Mouse (Mus musculus): ENCODE measurements around the gene Sipa1l1.

Sipa1l1 gene

DNA sequence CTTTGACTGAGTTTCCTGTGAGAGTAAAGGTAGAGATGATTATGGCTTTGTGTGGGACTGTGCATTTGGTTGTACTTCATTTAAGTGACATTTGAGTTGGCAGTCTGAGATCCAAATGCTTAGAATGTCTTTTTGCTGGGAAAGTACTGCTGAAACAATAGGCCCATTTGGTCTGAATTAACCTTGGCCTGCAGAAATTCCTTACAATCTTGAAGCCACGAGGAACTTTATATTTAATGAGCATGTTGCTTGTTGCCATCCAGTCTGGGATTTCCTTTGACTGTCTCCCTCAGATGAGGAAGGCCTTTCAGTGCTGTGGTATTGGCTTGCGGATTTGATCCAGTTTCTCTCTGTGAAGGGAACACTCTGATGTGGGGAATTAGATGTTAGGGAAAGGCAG, 43.9 kb downstream of the Sipa1l1 start:
- no peak for DNase-seq

DNA sequence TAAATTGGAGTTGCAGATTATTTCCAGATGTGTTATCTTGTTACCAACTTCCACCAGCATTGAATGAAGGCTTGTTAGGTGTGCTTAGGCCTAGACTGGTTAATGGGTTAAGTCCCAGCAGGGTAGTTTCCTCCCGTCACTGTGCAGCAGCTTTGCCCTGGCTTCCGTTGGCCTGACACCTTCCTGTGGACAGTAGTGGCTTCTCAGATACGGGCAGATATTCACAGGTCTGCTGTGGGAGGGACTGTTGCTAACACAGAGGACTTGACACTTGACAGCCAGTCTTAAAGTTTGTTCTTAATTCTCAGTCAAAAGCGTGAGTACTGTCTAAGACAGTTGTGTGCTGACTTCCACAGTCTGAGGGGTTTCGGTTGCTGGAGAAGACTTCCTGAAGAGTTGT, 45.8 kb downstream of the Sipa1l1 start:
- DNase-seq: no peak

DNA sequence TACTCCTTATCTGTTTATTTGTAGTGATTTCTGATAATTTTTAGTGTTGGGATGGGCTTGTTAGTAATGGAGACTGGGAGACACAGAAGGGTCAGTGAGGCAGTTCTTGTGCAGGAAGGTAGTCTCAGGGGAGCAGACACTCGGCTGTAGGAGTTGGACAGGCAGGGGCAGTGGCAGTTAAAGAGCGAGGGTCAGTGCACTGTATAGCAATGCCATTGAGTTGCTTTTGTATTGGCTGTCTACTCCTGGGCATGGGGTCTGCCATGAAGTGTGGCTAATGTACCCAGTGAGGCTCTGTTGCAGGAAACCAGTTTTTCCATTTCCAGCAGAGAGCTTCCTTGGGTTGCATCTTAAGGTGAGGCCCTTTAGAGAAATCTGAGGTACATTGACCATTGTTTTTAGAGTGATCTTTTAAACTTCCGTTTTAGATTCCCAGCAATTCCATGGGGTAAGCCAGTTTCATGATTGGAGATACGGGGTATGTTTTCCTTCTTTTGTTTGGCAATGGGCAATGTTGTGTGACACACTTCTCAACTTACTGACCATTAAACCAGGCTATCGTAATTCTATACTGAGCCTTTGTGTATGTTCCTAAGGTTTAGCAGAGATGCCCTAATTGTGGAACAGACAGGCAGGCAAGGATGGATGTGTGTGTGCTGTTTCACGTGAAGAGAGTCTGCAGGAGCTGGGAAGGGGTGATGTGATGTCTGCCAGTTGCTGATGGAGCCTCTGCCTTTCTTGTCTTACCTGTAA, 47.9 kb downstream of the Sipa1l1 start:
- DNase-seq: no peak

DNA sequence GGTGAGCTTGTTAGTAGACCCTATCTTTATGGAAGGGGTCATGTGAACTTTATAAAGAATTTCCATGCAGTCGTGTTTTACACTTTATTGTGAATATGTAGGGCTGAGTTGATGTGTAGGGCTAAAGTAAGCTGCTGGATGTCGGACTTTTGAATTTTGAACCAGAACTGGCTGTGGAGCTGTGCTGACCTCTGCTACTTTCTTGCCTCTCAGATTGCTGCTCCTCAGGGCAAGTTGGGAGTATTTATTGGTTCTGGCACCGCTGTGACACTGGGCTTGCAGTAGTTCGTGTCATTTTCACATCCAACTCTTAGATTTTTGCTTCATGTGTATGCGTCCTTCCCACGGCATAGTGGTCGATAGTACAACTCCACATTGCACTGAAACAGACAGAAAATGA, 49.1 kb downstream of the Sipa1l1 start:
- no peak for DNase-seq

DNA sequence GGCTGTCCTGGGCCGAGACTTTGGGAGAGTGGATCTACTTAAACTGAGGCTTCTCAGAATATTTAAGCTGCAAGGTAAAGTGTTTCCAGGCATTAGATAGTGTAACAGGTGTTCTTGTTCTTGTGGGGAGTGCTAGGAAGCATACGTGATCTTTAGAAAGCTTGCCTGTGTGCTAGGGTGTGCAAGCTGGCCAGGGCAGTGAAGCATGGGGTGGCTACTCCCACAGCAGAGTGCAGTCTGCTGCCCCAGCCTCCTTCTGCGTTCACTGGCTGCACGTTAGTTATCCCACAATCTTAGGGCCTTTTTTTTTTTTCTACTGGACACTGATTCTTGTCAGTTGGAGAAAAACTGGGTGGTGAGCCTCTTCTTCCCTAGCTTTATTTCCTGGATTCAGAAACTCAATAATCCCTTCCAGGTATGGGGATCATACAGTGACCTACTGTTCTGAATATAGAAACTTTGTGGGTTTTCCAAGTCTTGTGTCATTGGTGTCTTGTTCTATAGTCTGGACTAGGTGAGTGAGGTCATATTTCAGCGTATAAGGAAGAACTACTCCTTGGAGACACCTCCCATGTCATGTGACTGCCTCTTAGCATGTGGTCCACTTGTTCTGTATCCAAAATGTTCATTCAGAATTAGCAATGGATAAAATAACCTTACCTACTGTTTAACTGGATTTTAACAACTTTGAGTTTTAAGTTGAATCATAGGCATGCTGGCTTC, 51.4 kb downstream of the Sipa1l1 start:
- no peak for DNase-seq

DNA sequence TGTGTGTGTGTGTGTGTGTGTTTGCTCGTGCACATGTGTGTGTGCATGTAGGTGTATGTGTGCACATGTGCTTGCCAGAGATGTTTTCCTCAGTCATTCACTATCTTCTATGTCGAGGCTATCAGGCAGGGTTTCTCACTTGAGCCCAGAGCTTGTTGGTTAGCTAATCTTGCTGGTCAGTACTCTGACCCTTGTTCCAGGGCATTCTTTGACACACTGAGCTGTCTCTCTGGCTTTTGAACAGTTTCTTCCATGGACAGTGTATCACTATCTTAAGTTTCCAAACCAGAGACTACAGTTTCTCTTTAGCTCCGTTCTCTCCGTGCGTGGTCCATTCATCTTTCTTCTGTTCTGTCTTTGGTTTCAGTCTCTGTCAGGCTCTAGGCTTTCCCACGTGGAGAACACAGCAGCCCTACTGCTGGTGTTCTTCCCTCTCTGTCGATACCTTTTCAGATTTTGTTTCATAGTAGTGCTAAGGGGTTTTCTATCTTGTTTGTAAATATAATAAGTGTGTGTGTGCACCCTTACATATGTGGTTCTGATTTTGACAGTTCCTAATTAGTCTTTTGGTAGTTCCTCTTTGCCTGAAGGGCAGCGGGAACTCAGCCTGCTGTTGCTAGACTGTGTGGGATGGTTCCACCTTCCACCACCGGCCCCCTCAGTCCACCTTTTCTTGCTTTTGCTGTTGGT, 54.2 kb downstream of the Sipa1l1 start:
- no peak for DNase-seq

DNA sequence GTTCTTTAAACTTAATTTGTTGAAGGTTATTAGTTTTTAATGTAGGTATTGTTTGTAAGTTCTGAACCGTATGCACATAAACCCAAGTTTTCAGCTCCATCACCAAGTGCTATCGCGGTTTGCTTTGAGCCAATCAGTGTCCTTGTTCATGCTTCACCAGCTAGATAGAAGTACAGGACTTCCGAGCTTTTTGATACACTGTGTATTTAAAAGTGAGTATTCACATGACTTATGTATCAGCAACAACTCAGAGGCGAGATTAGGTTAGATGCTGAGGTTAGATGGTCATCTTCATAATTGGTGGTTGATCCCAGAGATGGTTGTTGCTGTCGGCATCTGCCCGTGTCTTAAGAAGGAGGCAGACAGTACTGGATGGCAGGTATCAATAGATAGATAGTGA, 55.7 kb downstream of the Sipa1l1 start:
- no peak for DNase-seq

DNA sequence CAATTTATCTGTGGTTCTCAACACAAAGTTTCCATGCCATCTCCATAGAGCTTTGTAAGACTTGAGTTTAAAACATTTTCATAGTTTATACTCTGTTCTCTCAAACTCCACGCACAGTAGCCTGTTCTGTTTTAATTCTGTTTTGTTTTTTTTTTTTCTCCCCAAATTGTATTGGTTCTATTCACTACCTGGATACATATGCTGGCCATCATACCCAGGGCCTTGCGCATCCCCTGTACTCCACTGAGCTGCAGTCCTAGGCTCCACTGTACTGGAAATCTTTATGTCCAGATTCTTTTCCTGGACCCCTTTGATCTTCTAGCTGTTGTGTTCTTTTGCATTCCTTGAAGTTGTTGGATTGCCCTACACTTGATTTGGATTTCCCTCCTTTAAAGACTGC, 56.2 kb downstream of the Sipa1l1 start:
- no peak for DNase-seq

DNA sequence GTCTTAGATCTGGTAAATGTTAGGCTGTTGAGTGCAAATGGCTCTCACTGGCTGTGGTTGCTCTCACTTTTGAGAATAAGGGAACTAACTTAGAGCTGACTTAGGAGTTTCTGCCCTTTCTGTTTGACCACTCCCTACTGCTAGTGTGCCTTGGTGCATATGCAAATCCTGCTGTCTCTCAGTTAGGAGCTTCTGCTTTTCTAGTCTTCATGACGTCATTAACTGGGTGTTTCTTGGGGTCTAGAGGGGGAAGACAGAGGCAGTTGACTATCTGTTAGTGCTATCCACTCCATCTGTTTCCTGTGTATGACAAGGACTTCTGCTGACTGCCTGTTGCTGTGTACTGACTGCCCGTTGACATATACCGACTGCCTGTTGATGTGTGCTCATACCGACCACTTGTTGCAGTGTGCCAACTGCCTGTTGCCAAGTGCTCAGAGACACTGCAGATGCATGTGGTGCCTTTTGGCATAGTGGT, 56.7 kb downstream of the Sipa1l1 start:
- peak; percentile 34 for DNase-seq

DNA sequence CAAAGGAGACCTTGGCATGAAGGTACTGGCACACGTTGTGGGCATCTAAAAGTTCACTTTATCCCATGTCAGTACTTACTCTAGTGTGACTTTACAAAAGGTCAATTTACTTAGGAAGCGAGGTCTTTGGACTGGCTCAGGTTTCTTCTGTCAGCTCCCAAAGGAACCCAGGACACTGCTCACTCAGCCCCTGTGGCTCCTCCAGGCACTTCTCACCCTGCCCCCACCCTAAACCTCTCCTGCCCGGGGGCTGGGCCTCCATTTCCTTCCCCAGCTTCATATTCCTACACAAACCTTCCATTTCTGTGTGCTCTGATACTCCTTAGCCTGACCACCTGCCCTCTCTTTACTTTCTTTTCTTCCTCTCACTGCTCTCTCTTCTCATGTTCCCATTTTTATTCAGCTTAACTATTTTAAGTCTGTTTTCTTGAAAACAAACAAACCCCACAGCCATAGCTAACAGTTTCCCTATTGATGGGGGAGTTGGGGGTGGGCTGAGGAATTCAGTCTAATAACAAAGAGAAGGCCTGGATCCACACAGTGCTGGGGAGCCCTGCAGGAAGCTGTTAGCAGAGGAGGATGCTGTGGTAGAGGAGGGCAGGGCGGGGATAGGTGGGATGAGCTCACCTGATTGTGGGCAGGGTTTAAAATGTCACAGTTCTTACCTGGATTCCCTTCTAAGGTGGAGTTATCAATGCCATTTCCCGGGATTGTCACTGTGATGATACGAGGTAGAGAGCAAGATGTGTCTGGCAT, 57.4 kb downstream of the Sipa1l1 start:
- DNase-seq: no peak

DNA sequence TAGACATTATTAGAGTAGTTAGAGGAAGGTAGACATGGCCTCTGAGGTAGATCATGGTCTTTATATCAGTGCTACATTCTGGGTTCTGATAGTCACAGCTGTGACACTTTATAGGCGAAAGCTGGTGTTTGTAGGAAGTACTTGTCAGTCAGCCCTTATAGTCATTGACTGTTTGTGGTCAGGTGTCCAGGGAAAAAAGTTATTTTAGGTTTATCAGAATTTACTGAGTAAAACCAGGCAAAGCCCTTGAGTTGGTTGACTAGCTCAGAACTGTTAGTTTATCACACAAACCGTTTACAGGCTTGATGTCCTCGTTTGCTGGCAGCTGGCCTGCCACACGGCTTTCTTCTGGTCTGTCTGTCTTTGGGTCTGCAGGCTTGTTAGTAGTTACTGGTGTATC, 61.0 kb downstream of the Sipa1l1 start:
- DNase-seq: no peak

DNA sequence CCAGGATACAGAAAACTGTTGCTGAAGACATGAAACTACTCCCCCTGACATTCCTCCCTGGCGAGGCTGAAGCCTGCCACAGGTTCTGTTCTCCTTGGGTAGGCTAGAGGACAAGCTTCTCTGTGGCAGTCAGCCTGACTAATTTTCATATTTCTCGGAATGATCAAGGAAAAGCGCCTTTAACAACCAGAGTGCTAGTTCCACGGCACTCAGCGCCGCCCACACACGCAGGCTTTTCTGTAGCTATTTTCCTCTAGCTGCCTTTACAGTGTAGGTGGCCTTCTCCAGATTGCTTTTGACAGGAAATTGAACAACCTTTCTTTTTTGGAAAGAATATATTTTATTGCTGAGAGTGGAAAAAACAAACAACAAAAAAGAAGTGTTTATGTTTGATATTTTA, 62.1 kb downstream of the Sipa1l1 start:
- DNase-seq: no peak

DNA sequence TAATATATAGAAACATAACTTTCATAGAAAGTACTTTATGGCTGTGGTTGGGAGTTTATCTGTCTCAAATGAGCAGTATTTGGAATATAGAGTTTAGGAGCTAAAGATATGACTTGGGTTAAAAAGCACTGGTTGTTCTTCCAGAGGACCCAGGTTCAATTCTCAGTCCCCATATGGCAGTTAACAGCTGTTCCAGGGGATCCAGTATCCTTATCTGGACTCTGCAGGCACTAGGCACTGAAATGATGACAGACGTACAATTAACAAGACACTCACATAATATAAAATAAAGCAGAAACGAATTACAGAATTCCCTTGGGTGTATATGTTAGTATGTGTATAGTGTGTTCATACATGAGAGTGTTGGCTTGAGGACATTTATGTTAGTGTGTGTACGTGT, 64.1 kb downstream of the Sipa1l1 start:
- DNase-seq: no peak

DNA sequence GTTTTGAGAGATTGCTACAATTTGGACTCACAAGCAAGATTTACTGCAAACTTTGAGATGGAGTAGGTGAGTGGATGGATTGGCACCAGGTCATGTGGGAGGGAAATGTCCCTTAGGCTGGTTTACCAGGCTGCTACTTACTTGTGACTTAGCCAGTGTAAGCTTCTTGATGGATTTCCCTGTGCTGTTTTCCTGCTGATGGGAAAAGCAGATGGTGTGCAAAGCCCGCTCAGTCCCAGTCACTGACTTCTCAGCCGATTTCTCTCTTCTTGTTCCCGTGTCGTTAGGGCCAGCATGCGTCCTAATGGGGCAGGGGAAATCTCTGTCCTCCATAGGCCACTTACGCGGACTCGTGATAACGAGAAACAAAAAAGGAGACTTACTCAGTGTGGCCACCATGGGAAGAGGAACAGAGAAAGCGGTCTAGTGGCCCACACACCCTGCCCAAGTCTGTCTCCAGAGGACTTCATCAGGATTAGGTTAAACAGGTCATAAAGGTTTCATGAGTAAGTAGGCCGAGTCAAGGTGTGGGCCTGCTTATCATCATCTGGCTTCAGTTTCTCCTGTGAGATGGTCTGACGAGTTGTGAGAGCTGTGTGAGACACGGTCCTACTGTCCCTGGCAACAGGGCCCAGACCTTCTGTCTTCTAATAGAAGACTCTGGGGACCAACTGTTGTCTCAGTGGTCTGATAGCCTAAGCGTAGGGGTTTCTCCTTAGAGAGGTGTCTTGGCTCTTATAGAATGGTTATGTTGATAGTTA, 65.5 kb downstream of the Sipa1l1 start:
- no peak for DNase-seq

DNA sequence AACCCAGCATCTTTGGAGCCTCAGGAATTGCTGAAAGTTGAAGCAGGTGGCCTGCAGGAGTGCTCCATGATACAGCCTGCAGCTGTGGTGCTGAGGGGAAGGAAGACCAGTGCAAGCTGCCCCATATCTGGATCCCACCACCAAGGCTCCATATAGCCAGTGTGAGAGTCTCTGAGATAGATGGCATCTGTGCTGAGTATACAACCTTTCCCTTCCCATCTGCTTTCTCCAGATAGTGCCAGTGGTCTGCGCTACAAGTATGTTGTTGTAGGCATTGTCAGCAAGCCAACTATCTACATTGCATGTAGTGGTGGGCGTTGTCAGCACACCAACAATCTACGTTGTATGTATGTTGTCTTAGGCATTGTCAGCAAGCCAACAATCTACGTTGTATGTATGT, 68.0 kb downstream of the Sipa1l1 start:
- DNase-seq: no peak

DNA sequence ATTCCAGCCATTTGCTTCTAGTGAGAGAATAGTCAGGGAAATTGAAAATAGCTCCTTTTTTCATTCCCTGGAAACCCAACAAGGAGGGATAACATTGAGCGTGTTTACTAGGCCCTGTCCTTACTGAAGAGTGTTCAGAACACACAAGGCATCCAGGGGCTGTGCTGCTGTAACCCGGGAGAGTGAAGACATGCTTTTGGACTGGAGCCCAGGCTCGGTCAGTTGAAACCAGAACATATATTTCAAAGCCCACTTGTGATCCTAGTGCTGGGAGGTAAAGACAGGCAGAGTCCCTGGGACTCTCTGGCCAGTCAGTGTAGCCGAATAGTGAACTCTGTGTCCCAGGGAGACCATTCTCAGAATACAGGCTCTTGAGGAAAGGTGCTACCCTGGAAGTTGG, 68.8 kb downstream of the Sipa1l1 start:
- DNase-seq: no peak

DNA sequence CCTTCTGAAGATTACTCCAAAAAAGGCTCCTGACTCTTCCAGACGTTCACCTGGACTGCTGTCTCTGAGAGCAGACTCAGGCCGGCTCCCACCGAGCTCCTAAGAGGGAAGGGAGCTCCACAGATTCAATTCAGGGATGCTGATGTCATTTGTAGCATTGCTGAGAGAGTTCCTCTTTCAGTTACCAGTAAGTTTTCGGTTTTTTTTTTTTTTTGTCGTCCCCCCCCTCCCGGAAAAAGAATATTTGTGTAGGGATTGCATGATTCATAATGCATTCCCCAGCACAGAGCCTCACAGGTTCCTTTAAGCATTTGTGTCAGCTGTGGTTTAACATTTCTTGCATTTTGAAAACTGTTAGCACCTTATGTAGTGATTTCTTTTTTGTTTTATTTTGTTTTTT, 71.6 kb downstream of the Sipa1l1 start:
- no peak for DNase-seq

DNA sequence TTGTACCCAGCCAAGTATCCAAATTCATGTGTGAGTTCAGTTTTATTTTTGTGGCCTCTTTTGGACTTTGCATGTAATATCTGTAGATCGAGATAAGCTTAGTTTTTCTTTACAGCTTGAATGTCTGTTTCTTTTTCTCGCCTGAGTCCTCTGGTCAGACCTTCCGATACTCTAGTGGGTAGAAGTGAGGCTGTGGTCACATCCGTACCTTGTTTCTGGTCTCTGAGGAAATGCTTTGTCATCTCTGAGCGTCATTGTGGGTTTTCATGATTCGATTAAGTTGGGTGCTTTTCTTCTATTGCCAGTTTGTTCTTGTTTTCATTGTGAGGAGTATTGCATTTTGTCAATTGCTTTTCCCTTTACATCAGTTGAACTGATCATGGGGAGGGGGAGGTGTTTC, 76.1 kb downstream of the Sipa1l1 start:
- no peak for DNase-seq

DNA sequence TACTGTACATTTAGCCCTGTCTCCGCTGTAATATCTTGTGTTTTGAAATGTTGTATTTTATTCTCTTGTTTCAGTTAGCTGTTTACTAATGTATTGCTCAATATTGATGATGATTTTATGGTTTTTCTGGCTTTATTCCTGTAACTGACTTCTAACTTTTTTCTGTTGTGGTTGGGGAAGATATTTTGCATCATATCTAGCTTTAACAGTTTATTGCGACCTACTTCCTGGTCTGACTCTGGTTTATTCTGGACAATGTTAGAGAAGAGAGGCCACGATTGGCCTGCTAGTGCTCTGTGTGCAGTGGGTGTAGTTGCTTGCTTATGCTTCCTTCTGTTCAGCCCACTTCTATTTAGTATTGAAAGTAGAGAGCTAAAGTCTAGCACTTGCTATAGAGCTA, 77.3 kb downstream of the Sipa1l1 start:
- DNase-seq: no peak

DNA sequence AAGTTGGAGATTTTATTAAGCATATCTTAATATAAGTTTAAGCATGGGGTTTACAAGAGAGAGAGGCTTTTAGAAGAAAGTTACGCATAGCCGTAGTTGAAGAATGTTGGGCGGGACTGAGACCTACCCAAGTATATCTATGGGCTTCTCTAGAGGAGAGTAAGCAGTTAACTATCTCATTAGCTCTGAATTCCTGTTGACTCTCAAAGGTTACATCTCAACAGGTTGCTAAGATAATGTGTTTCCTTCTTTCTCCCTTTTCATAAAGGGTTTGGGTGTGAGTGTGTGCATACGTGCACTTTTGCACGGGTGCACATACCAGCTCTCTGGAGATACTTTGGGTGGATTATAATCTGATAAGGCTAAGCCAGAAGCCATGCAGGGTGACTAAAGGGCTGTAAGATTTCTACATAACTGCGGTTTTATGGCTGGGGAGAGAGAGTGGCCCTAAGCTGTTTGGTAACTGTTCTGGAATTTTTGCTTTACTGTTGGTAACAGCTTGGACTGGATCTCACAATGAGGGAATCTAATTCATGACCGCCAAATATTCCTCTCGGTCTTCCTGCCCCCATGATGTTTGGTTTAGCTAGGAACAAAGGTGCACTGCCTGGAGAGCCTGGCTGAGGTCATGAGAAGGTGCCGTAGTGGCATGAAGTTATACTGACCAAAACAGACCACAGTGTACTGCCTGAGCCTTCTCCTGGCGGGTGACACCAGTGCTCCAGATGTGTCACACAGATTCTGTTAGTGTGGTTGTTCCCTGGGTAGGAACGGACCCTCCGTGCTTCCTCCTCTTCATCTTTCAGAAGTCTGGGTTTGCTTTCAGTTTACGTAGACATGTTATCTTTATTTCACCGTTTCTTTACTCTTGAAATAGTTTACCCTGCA, 78.5 kb downstream of the Sipa1l1 start:
- DNase-seq: no peak

DNA sequence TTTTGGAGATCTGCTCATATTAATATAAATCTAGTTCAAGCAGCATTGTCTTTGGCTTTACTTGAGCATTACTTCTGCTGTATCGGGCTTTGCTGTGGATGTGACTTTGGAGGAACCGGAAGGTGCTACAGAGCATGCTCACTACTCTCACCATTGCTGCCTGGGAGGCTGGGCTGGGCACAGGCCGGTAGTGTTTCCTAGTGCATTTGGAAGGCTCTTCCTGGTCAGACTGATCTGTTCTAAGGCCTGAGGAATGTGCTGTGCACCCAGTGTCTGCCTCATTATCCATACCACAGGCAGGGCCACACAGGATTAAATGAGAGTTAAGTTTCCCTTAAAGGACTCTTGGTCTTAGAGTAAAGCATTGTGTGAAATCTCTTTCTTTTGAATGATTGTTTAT, 79.4 kb downstream of the Sipa1l1 start:
- DNase-seq: no peak
